Mouse (Mus musculus) hindbrain, embryonic 14.5 days (tissue): ENCODE results near the gene Nfib. TPM values are rescaled to one million over a fixed set of nuclear protein-coding genes. Genes with fewer than 3 reads are reported as not detected.

Source experiments
- ATAC-seq: fragments of 200-750 bp; cut with Nextera tagmentation; 2 replicates; pipeline ENCODE4 v1.8.0; 2017; ENCODE audit warnings: moderate number of reproducible peaks, mild to moderate bottlenecking, moderate TSS enrichment, moderate library complexity; ENCODE audit not compliant: low FRiP score
- DNase-seq: peaks from one replicate; pipeline ENCODE4 v3.0.0-alpha.2; 2015; ENCODE audit warnings: low spot score
- H3K27ac ChIP-seq: fragments of 300-500 bp; sonication (generic); 2 replicates; pipeline ENCODE4 v1.5.1; 2014; ENCODE audit warnings: mild to moderate bottlenecking, moderate library complexity
- H3K27me3 ChIP-seq: fragments of 300-500 bp; sonication (generic); 2 replicates; pipeline ENCODE4 v1.6.1; 2014; ENCODE audit warnings: mild to moderate bottlenecking, low read length, mixed read lengths; ENCODE audit not compliant: control insufficient read depth, insufficient read depth
- H3K36me3 ChIP-seq: fragments of 300-500 bp; sonication (generic); replicated peaks from 2 replicates; pipeline ENCODE4 v1.6.1; 2014; ENCODE audit not compliant: control insufficient read depth, insufficient read depth
- H3K4me1 ChIP-seq: fragments of 300-500 bp; sonication (generic); replicated peaks from 2 replicates; pipeline ENCODE4 v1.6.1; 2014; ENCODE audit warnings: antibody characterized with exemption, low read length, mixed read lengths; ENCODE audit not compliant: control insufficient read depth, insufficient read depth
- H3K4me2 ChIP-seq: fragments of 300-500 bp; sonication (generic); replicated peaks from 2 replicates; pipeline ENCODE4 v1.6.1; 2014; ENCODE audit warnings: mild to moderate bottlenecking, moderate library complexity
- H3K4me3 ChIP-seq: fragments of 300-500 bp; sonication (generic); replicated peaks from 2 replicates; pipeline ENCODE4 v1.5.1; 2014; ENCODE audit warnings: mild to moderate bottlenecking, low read length
- H3K9ac ChIP-seq: fragments of 300-500 bp; sonication (generic); 2 replicates; pipeline ENCODE4 v1.6.1; 2014
- H3K9me3 ChIP-seq: fragments of 300-500 bp; sonication (generic); 2 replicates; pipeline ENCODE4 v1.6.1; 2016; ENCODE audit warnings: low read length; ENCODE audit not compliant: control insufficient read depth
- WGBS: fragments of 180-500 bp; shearing (Covaris S2); extraction: QIAGEN DNeasy Blood & Tissue Kit; methylation state at CpG from one replicate; pipeline ENCODE4 v1.1.7; 2014; 5-methylcytosine and 5-hydroxymethylcytosine counted together
- polyA plus RNA-seq: library from polyadenylated mRNA; unstranded; fragments of >200 nt; fragmentation: Nextera tagmentation; extraction: Ambion mirVana; gene quantifications from 2 replicates; pipeline ENCODE4 v1.2.1, GENCODE M21; 2014

The Nfib gene
- polyA plus RNA-seq, 1 experiment from 2014 or later: 90.8 TPM

GRCm38 (mm10) chr4:82319388-82319787, 386.2 kb downstream of the Nfib start:
- Histone ChIP-seq H3K9ac (no peak overlapping the region), H3K4me1 (no peaks in the 10 kb centered on the region), H3K27me3 (no peaks in the 10 kb centered on the region), H3K4me2 (no peak overlapping the region), H3K4me3 (no peak overlapping the region), H3K36me3 (peaks cover 45% of the 10 kb centered on the region), H3K9me3 (no peaks in the 10 kb centered on the region), H3K27ac (no peak overlapping the region)
- 85% methylated on average over 7 of the region's 7 CpGs for WGBS
- DNase-seq (no peak), ATAC-seq (no peak)

GRCm38 (mm10) chr4:82316168-82316567, 389.4 kb downstream of the Nfib start:
- Histone ChIP-seq H3K4me3 (no peak overlapping the region), H3K9ac (no peak overlapping the region), H3K27me3 (no peaks in the 10 kb centered on the region), H3K9me3 (no peaks in the 10 kb centered on the region), H3K36me3 (peaks cover 25% of the 10 kb centered on the region), H3K4me1 (no peaks in the 10 kb centered on the region), H3K4me2 (no peak overlapping the region), H3K27ac (no peak overlapping the region)
- DNase-seq (no peak), ATAC-seq (no peak)
- 86% methylated on average over 6 of the region's 6 CpGs for WGBS

GRCm38 (mm10) chr4:82315710-82316109, 389.8 kb downstream of the Nfib start:
- 71% methylated on average over 2 of the region's 2 CpGs for WGBS
- Histone ChIP-seq H3K9ac (no peak overlapping the region), H3K9me3 (no peaks in the 10 kb centered on the region), H3K4me3 (no peak overlapping the region), H3K27ac (no peak overlapping the region), H3K27me3 (no peaks in the 10 kb centered on the region), H3K4me2 (no peak overlapping the region), H3K36me3 (peaks cover 20% of the 10 kb centered on the region), H3K4me1 (no peaks in the 10 kb centered on the region)
- no peak for ATAC-seq
- no peak for DNase-seq

GRCm38 (mm10) chr4:82310924-82311734, 394.4 kb downstream of the Nfib start:
- Histone ChIP-seq H3K27me3 (no peaks in the 10 kb centered on the region), H3K4me1 (no peaks in the 10 kb centered on the region), H3K4me2 (no peak overlapping the region), H3K27ac (no peak overlapping the region), H3K36me3 (peaks cover 13% of the 10 kb centered on the region), H3K9ac (no peak overlapping the region), H3K4me3 (no peak overlapping the region), H3K9me3 (no peaks in the 10 kb centered on the region)
- ATAC-seq (no peak), DNase-seq (no peak)
- 82% methylated on average over 11 of the region's 11 CpGs for WGBS

GRCm38 (mm10) chr4:82306045-82306444, 399.5 kb downstream of the Nfib start:
- Histone ChIP-seq H3K27me3 (no peaks in the 10 kb centered on the region), H3K27ac (peak overlapping the region; percentile 83; the same call in 1 of the 2 replicates), H3K9me3 (no peaks in the 10 kb centered on the region), H3K4me3 (no peak overlapping the region), H3K9ac (no peak overlapping the region), H3K4me2 (no peak overlapping the region), H3K4me1 (peaks cover 35% of the 10 kb centered on the region), H3K36me3 (peaks cover 13% of the 10 kb centered on the region)
- ATAC-seq: no peak
- 78% methylated on average over 6 of the region's 6 CpGs for WGBS
- no peak for DNase-seq

GRCm38 (mm10) chr4:82304148-82304871, 401.2 kb downstream of the Nfib start:
- H3K9ac ChIP-seq: no peak overlapping the region
- peaks cover 35% of the 10 kb centered on the region for H3K4me1 ChIP-seq
- peaks cover 12% of the 10 kb centered on the region for H3K36me3 ChIP-seq
- WGBS: 5% methylated on average over 17 of the region's 17 CpGs
- no peaks in the 10 kb centered on the region for H3K27me3 ChIP-seq
- peak overlapping the region; percentile 83 for H3K27ac ChIP-seq
- H3K4me2 ChIP-seq: peak overlapping the region; percentile 31
- ATAC-seq: peak; percentile 75; the same call in 1 of the 2 replicates
- DNase-seq: peak; percentile 68
- H3K9me3 ChIP-seq: no peaks in the 10 kb centered on the region
- H3K4me3 ChIP-seq: no peak overlapping the region

GRCm38 (mm10) chr4:82303362-82303900, 402.1 kb downstream of the Nfib start:
- WGBS: 27% methylated on average over 3 of the region's 3 CpGs
- H3K9ac ChIP-seq: no peak overlapping the region
- no peak overlapping the region for H3K4me3 ChIP-seq
- H3K4me2 ChIP-seq: peak overlapping the region; percentile 31
- peak overlapping the region; percentile 83 for H3K27ac ChIP-seq
- peak; percentile 51; the same call in 1 of the 2 replicates for ATAC-seq
- no peak for DNase-seq
- no peaks in the 10 kb centered on the region for H3K27me3 ChIP-seq
- no peaks in the 10 kb centered on the region for H3K9me3 ChIP-seq
- peaks cover 8% of the 10 kb centered on the region; the same call in 1 of the 2 replicates for H3K36me3 ChIP-seq
- peaks cover 35% of the 10 kb centered on the region for H3K4me1 ChIP-seq

- H3K36me3 ChIP-seq: peaks cover 3% of the 10 kb centered on the region; the same call in 1 of the 2 replicates
- H3K4me2 ChIP-seq: no peak overlapping the region
- 53% methylated on average over 6 of the region's 6 CpGs for WGBS
- H3K9ac ChIP-seq: no peak overlapping the region
- peaks cover 35% of the 10 kb centered on the region for H3K4me1 ChIP-seq
- no peaks in the 10 kb centered on the region for H3K27me3 ChIP-seq
- H3K9me3 ChIP-seq: no peaks in the 10 kb centered on the region
- DNase-seq (no peak), ATAC-seq (no peak)
- H3K4me3 ChIP-seq: no peak overlapping the region
- H3K27ac ChIP-seq: peak overlapping the region; percentile 83
These were observed 402.6 kb downstream of the Nfib start for GRCm38 (mm10) chr4:82302901-82303300.

- no peaks in the 10 kb centered on the region for H3K9me3 ChIP-seq
- peaks cover 16% of the 10 kb centered on the region for H3K4me1 ChIP-seq
- ATAC-seq (no peak), DNase-seq (no peak)
- H3K27ac ChIP-seq: no peak overlapping the region
- no peaks in the 10 kb centered on the region for H3K27me3 ChIP-seq
- no peak overlapping the region for H3K4me3 ChIP-seq
- whole genome bisulfite sequencing: 96% methylated on average over 1 of the region's 1 CpGs
- H3K4me2 ChIP-seq: no peak overlapping the region
- H3K36me3 ChIP-seq: no peaks in the 10 kb centered on the region; the same call in 1 of the 2 replicates
- no peak overlapping the region for H3K9ac ChIP-seq
These were observed 406.9 kb downstream of the Nfib start for GRCm38 (mm10) chr4:82298606-82299005.
